Mouse (Mus musculus) bone marrow macrophage, adult 2 months (primary cell): ENCODE measurements at regions not wholly inside any gene's neighbourhood (a gene's known extent, or its start where the extent isn't known, plus 50 kb on each side); places are given as distances from the start of the nearest gene placed in this dataset.

ENCODE experiments used
- H3K27ac ChIP-seq: 2 replicates; pipeline ENCODE4 v1.5.1; 2012; ENCODE audit warnings: low read depth, low read length; ENCODE audit not compliant: insufficient read depth
- H3K4me1 ChIP-seq: 2 replicates; pipeline ENCODE4 v1.6.1; 2012; ENCODE audit warnings: low read length; ENCODE audit not compliant: control insufficient read depth, insufficient read depth
- H3K4me3 ChIP-seq: 2 replicates; pipeline ENCODE4 v1.5.1; 2012; ENCODE audit warnings: mild to moderate bottlenecking, low read length, moderate library complexity; ENCODE audit not compliant: insufficient read depth
- CTCF ChIP-seq: IDR thresholded peaks from 2 replicates; pipeline ENCODE4 v1.5.1; 2012; ENCODE audit warnings: low read depth, mild to moderate bottlenecking, low read length, moderate library complexity
- POLR2A ChIP-seq: IDR thresholded peaks from 2 replicates; pipeline ENCODE4 v1.6.1; 2012; ENCODE audit warnings: mild to moderate bottlenecking, low read depth, low read length, borderline replicate concordance

DNA sequence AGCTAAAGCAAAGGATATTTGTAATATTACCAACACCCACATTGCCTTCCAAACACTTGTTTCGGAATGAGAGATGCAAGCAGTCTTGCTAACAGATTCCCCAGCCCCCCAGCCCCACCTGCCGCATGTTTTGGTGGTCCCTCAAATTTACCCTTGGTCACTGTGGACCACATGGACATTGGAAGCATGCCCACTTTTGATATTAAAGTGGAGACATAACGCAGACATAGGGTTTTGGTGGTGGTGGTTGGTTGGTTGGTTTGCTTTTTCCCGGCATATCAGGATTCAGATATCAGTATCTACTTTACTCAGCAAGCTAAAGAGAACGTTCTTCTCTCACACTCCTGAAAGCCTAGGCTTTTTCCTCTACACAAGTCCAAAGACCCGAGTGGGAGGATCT lies 381.3 kb downstream of the Zfp536 start:
- Histone ChIP-seq H3K27ac (no peak overlapping the region), H3K4me1 (no peaks in the 10 kb centered on the region), H3K4me3 (no peak overlapping the region)
- no peak for TF ChIP-seq CTCF
- TF ChIP-seq POLR2A, result no peak

DNA sequence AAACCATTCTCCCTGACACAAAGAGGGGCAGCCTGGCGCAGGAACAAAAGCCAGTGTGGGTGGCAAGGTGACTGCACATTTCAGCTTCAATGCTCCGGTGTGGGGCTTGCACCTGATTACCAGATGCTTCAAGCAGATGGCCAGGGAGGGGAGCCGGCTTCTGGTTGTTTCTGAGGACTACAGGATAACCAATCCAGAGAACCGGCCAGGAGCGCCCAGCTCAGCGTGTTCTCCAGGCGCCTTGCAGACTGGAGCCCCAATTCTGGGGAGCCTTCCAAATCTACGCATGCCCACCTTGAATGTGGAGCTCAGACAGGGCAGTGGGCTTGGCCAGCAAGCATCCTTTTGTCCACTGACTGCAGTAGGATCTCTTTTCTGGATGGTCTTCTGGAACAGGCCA lies 380.8 kb downstream of the Zfp536 start:
- Histone ChIP-seq H3K4me3 (no peak overlapping the region), H3K4me1 (no peaks in the 10 kb centered on the region), H3K27ac (no peak overlapping the region)
- TF ChIP-seq CTCF, result no peak
- TF ChIP-seq POLR2A, result no peak

DNA sequence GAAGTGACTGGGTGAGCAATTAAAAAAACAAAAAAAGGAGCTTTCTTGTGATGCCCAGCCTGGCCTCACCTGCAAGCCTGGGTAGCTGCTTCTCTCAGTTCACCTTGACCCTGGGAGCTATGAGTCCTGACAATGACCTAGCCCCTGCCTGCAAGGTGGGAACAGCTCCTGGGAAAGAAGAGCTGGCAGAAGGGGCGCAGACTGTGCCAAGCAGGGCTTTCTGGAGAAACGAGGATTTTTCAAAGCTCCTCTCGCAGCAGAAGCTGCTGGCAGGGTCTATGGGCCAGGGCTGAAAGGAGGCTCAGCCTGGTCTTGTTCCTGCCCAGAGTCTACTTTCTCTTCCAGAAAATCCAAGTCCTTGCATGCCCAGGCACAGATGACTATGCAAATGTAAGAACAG lies 380.4 kb downstream of the Zfp536 start:
- no peak overlapping the region for H3K27ac ChIP-seq
- H3K4me3 ChIP-seq, result no peak overlapping the region
- H3K4me1 ChIP-seq, result no peaks in the 10 kb centered on the region
- TF ChIP-seq CTCF, result no peak
- no peak for TF ChIP-seq POLR2A

DNA sequence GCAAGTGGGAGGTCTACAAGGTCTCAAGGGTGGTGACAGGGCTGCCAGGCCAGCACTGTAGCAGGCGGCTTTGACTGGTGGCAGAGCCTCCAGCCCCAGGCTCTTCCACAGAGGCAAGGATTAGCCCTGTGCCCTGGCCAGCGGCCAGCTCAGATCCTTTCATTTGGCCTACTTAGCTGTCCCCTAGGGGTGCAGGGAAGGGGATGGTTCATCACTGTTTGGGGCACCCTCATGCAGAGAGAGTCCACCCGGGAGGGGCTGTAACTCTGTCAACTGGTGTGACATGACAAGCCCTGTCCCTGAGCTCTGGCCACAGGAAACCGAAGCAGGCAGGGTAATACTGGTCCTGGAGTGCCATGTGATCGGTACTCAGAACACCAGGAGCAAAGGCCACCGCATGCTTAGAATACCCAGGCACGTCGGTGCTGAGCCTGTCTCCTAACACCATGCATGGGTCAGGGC lies 378.4 kb downstream of the Zfp536 start:
- TF ChIP-seq POLR2A (no peak), CTCF (no peak)
- Histone ChIP-seq H3K4me3 (no peak overlapping the region), H3K27ac (no peak overlapping the region), H3K4me1 (no peaks in the 10 kb centered on the region)

DNA sequence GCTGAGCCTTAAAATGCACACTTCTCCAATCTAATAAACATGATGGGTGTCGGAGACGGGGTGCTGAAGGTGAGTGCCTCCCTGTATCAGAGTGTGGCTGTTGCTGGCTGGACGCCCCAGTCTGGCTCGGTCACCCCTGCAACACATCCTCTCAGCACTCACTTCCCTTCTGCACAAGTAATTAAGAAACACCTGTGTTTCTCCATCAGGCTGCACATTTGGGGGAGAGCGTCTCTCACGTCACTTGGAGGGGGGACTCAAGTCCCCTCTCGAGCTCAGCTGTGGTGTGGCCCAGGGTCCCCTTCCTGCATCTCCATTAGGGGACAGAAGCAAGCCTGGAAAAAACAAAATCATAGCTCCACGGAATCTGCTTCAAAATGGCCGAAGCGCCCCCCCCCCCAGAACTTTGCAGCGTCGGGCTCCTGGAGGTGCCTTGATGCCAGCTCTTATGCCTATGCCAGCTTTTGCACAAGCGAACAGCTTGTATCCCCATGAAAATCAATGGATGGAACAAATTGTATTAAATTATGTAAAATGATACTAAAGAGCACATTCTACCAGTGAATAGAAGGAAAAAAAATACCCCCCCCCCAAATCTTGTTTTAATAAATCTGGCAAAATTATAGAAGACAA lies 377.4 kb downstream of the Zfp536 start:
- H3K27ac ChIP-seq, result no peak overlapping the region
- H3K4me3 ChIP-seq, result no peak overlapping the region
- TF ChIP-seq CTCF (no peak), POLR2A (no peak)
- no peaks in the 10 kb centered on the region for H3K4me1 ChIP-seq

DNA sequence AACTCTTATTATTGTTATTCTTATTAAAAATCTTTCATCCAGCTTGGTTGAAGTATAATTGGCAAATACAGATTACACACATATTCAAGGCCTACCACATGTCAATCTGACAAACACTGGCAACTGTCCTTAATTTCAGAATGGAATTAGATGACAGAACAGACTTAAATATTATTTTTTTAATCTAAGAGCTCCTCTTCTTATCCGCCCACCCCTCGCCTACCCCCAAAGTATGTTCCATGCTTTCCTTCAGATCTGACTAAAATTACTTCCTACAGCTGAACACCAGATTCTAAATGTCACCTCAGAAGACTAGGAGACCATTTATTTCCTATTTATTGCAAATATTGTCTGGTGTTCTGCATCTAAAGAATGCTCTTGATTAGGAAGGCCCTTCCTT lies 370.0 kb downstream of the Zfp536 start:
- Histone ChIP-seq H3K4me3 (no peak overlapping the region), H3K4me1 (no peaks in the 10 kb centered on the region), H3K27ac (no peak overlapping the region)
- no peak for TF ChIP-seq CTCF
- TF ChIP-seq POLR2A, result no peak

DNA sequence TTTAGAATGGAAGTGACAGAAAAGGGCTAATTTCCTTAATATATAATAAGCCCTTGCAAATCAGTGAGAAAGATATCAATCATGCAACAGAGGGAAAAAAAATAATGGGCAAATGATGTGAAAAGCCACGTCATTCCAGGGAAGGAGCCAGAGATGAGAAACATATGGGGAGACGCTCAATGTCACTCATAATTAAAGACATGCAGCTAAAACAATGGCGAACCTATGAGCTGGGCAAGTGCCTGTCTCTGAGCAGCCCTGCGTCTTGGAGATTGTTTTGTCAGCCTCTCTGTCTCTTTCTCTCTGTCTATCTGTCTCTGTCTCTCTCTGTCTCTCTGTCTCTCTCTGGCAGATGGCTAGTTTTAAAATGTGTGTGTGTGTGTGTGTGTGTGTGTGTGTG lies 360.1 kb downstream of the Zfp536 start:
- H3K4me3 ChIP-seq, result no peak overlapping the region
- no peak overlapping the region for H3K27ac ChIP-seq
- TF ChIP-seq POLR2A, result no peak
- no peak for TF ChIP-seq CTCF
- no peaks in the 10 kb centered on the region for H3K4me1 ChIP-seq

DNA sequence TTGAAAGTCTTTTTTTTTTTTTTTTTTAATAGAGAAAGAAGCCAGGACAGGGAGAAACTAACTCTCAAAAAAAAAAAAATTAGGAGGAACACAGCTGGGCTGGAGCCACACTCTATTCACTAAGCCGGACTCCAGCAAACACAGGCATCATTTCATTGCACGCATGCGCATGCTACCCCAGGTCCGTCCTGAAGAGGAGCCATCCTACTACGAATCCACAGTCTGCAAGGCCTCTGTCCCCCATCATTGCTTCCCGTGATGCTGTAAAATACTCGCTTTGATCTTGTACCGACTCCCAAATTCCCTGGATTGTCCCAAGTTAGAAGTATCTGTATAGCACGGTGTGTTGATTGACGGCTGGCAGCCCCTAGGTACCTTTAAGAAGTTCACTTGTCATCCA lies 351.7 kb downstream of the Zfp536 start:
- no peak for TF ChIP-seq CTCF
- no peak for TF ChIP-seq POLR2A
- Histone ChIP-seq H3K4me3 (no peak overlapping the region), H3K4me1 (no peaks in the 10 kb centered on the region), H3K27ac (no peak overlapping the region)
